Mouse (Mus musculus): Measurements from ENCODE around the gene Usf1.

DNA sequence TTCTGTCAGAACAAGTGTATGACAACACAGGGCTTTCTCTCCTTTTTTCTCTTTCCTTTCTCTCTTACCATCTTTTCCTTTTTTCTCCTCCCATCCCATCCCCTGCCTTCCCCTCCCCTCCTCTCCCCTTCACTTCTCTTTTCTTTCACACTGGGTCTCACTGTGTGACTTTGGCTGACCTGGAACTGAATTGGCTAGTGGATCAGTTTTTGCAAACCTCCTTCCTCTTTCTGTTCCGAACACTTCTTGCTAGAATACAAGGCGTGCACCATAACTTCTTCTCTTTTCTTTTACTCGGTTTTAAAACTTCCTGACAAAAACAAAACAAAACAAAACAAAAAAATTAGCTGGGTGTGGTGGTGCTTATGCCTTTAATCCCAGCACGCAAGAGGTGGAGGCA is 55.5 kb downstream of the Usf1 start:
- TF ChIP-seq CTCF (IDR thresholded peaks at IDR 0.05; ENCODE audit: low read depth) (no peak), EP300 (IDR thresholded peaks at IDR 0.05; ENCODE audit: low read depth) (no peak)
